11 mouse cellular contexts compared by ENCODE assay signal in the genomic region with DNA sequence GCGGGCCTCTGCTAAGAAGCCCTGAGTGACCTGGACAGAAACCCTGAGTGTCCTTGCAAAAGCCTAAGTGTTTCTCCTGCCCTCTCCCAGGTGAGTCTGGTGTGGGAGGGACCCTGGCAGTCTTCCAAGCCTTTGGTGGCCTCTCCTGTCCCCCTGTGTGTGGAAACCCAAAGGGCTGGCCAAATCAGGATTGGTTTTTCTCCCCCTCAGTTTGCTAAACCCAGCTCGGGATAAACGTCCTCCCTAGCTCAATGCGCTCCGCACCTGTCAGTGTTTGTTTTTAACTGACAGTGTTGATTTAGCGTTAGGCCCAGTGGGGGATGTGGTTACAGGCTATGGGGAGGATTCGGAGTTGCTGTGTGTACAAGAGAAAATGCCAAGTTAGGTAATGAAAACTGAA.
DNase-seq lines count a peak whose midpoint lies in the region; ATAC-seq and TF ChIP-seq lines count a peak whose summit lies in the region.
"Had no signal": no experiment of that assay in that cellular context is flagged by ENCODE, and none has a peak within 500 bp of the region (broad histone marks: within the 10 kb centered on the region; RNA-seq: fewer than 3 reads in every experiment).

No protein-coding gene starts in this region.

- 17% methylated on average over 7 of the region's 7 CpGs for WGBS in lung, embryonic 16.5 days
- 12% methylated on average over 7 of the region's 7 CpGs for WGBS in thymus, adult 2 months
- 51% methylated on average over 7 of the region's 7 CpGs for WGBS in hindbrain, embryonic 13.5 days

- 0 out of 2 replicates have a peak, but pooled peaks have one; percentile 34 for TF ChIP-seq POLR2A in thymus, adult 2 months (IDR thresholded peaks at IDR 0.05; ENCODE audit: control insufficient read depth, extremely low read depth, insufficient read depth, low read length, poor library complexity)

- peak; percentile 85 for ATAC-seq in lung, embryonic 16.5 days (ENCODE audit: low read depth)
- no peak for ATAC-seq in hindbrain, embryonic 13.5 days (ENCODE audit: low FRiP score)
- ATAC-seq: hindbrain, embryonic 16.5 days had no signal

- peak; percentile 16 for DNase-seq in gastrocnemius, postnatal 25 days
- no peak for DNase-seq in gastrocnemius, postnatal 36 days
- DNase-seq in kidney, postnatal 10 days: peak; percentile 46
- peak; percentile 78 for DNase-seq in thymus, adult 2 months
- no peak for DNase-seq in retina, embryonic 14.5 days (ENCODE audit: low spot score)
- DNase-seq in cerebellum, adult 11-12 months: no peak

- no peak overlapping the region for H3K27ac ChIP-seq in lung, embryonic 16.5 days (ENCODE audit: low read length)
- peak overlapping the region; percentile 95 for H3K27ac ChIP-seq in thymus, adult 2 months (ENCODE audit: control insufficient read depth, insufficient read depth, low read length)
- H3K27ac ChIP-seq in hindbrain, embryonic 13.5 days: no peak overlapping the region
- H3K27ac ChIP-seq: macrophage had no signal

- no peaks in the 10 kb centered on the region for H3K27me3 ChIP-seq in lung, embryonic 16.5 days (ENCODE audit: control insufficient read depth, insufficient read depth, low read depth, low read length)
- no peaks in the 10 kb centered on the region for H3K27me3 ChIP-seq in thymus, adult 2 months (ENCODE audit: control insufficient read depth, insufficient read depth, low read length)
- H3K27me3 ChIP-seq in hindbrain, embryonic 13.5 days: no peaks in the 10 kb centered on the region
- H3K27me3 ChIP-seq: CH12.LX had no signal

- no peaks in the 10 kb centered on the region for H3K9me3 ChIP-seq in lung, embryonic 16.5 days (ENCODE audit: control insufficient read depth, low read length)
- no peaks in the 10 kb centered on the region for H3K9me3 ChIP-seq in hindbrain, embryonic 13.5 days

- H3K4me2 ChIP-seq in lung, embryonic 16.5 days (ENCODE audit: low read depth, low read length): peak overlapping the region; percentile 7; the same call in 1 of the 2 replicates
- no peak overlapping the region for H3K4me2 ChIP-seq in hindbrain, embryonic 13.5 days

- 0 out of 2 replicates have a peak, but pooled peaks cover 2% of the 10 kb centered on the region for H3K4me1 ChIP-seq in lung, embryonic 16.5 days (replicated peaks; ENCODE audit: control insufficient read depth, insufficient read depth, low read length)
- H3K4me1 ChIP-seq in thymus, adult 2 months (replicated peaks; ENCODE audit: control insufficient read depth, insufficient read depth, low read length): peaks cover 45% of the 10 kb centered on the region
- H3K4me1 ChIP-seq in hindbrain, embryonic 13.5 days (replicated peaks): no peaks in the 10 kb centered on the region; the same call in 1 of the 2 replicates

- no peak overlapping the region for H3K4me3 ChIP-seq in lung, embryonic 16.5 days (ENCODE audit: low read length)
- no peak overlapping the region for H3K4me3 ChIP-seq in thymus, adult 2 months (ENCODE audit: control insufficient read depth, insufficient read depth, low read length)
- H3K4me3 ChIP-seq in hindbrain, embryonic 13.5 days: no peak overlapping the region

- H3K36me3 ChIP-seq in lung, embryonic 16.5 days (ENCODE audit: control insufficient read depth, insufficient read depth, low read length): no peaks in the 10 kb centered on the region
- H3K36me3 ChIP-seq in thymus, adult 2 months (ENCODE audit: control insufficient read depth, insufficient read depth, low read length): no peaks in the 10 kb centered on the region
- no peaks in the 10 kb centered on the region for H3K36me3 ChIP-seq in hindbrain, embryonic 13.5 days

- no peak for TF ChIP-seq CTCF in thymus, adult 2 months (IDR thresholded peaks at IDR 0.05; ENCODE audit: borderline replicate concordance, control insufficient read depth, extremely low read depth, insufficient read depth, low read length, poor library complexity)

- H3K9ac ChIP-seq in lung, embryonic 16.5 days (ENCODE audit: low read length): no peak overlapping the region
- no peak overlapping the region for H3K9ac ChIP-seq in hindbrain, embryonic 13.5 days

- intact Hi-C loops in gastrocnemius, postnatal 36 days (cut with DNase I): loop anchor here (1.0 kb wide), 1 partner anchor 14 kb away; no protein-coding TSS in a partner anchor

Comparison
In these comparisons a context has a peak if more than half of its experiments do, and no peak if none do; other contexts are left out.
1. DNase-seq: peak in gastrocnemius, postnatal 25 days (single experiment), kidney, postnatal 10 days (single experiment) and thymus, adult 2 months (single experiment); none in gastrocnemius, postnatal 36 days (0 of 2), retina, embryonic 14.5 days (single experiment) and cerebellum, adult 11-12 months (single experiment).